In the genomic region with DNA sequence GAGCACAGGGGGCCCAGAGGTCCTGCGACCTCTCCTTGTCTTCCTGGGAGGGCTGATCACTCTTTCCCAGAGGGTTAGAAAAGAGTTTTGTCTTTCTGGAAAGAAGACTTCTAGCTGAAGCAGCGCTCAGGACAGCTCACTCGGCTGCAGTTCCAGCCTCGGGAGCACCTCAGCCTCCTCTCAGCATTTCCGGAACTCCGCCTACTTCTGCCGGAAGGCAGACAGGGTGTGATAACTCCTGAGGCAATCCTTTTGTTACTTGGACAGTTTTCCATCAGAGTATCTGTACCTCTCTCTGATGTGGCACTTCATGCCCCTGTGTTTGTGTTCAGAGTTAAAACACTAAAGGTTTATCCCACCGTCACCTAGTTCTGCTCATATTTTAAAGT, we compare ENCODE assay signal across 14 mouse cellular contexts.
DNase-seq lines count a peak whose midpoint lies in the region; ATAC-seq and TF ChIP-seq lines count a peak whose summit lies in the region.
"Had no signal": no experiment of that assay in that cellular context is flagged by ENCODE, and none has a peak within 500 bp of the region (broad histone marks: within the 10 kb centered on the region; RNA-seq: fewer than 3 reads in every experiment).

No protein-coding gene starts in this region.

- H3K79me2 ChIP-seq in heart, adult 2 months (replicated peaks; ENCODE audit: control insufficient read depth, insufficient read depth, low read length), result no peaks in the 10 kb centered on the region

- H3K4me3 ChIP-seq in heart, embryonic 14.5 days (ENCODE audit: control insufficient read depth in 1 of 2, insufficient read depth in 1 of 2, low read depth in 1 of 2, low read length in 2 of 2), result no peak overlapping the region
- no peak overlapping the region for H3K4me3 ChIP-seq in heart, adult 2 months
- no peak overlapping the region for H3K4me3 ChIP-seq in ES-E14 (ENCODE audit: insufficient read depth in 1 of 2, low read depth in 1 of 2, low read length in 2 of 2, poor library complexity in 1 of 2, severe bottlenecking in 1 of 2)
- no peak overlapping the region for H3K4me3 ChIP-seq in limb, embryonic 10.5 days
- H3K4me3 ChIP-seq: erythroblast, embryonic 14.5 days; heart, embryonic 15.5 days; neural tube, embryonic 15.5 days had no signal

- intact Hi-C loops in heart, adult 2 months (cut with DNase I), result no loop called here

- H3K4me2 ChIP-seq in heart, embryonic 14.5 days (ENCODE audit: low read length), result peak overlapping the region; percentile 7; the same call in 1 of the 2 replicates
- H3K4me2 ChIP-seq: heart, embryonic 15.5 days; neural tube, embryonic 15.5 days had no signal

- WGBS in heart, embryonic 14.5 days, result 43% methylated on average over 8 of the region's 8 CpGs
- WGBS in heart, adult 2 months, result 35% methylated on average over 8 of the region's 8 CpGs
- 48% methylated on average over 8 of the region's 8 CpGs for WGBS in limb, embryonic 10.5 days

- no peak overlapping the region for H3K27ac ChIP-seq in heart, embryonic 14.5 days (replicated peaks in 1 of 2; ENCODE audit: control insufficient read depth in 1 of 2, insufficient read depth in 1 of 2, low read depth in 2 of 2, low read length in 2 of 2)
- H3K27ac ChIP-seq in heart, adult 2 months, result no peak overlapping the region
- H3K27ac ChIP-seq in ES-E14 (ENCODE audit: insufficient read depth, low read depth, low read length, poor library complexity, severe bottlenecking), result no peak overlapping the region
- H3K27ac ChIP-seq in limb, embryonic 10.5 days, result peak overlapping the region; percentile 7; the same call in 1 of the 2 replicates
- H3K27ac ChIP-seq: heart, embryonic 15.5 days; neural tube, embryonic 15.5 days had no signal

- no peak for TF ChIP-seq CTCF in heart, adult 2 months (IDR thresholded peaks at IDR 0.05)

- H3K9ac ChIP-seq in heart, embryonic 14.5 days (ENCODE audit: low read length), result no peak overlapping the region
- H3K9ac ChIP-seq in heart, adult 2 months (ENCODE audit: low read depth, low read length), result no peak overlapping the region
- H3K9ac ChIP-seq in ES-E14 (ENCODE audit: insufficient read depth, low read depth, low read length, poor library complexity, severe bottlenecking), result no peak overlapping the region
- H3K9ac ChIP-seq: heart, embryonic 15.5 days; neural tube, embryonic 15.5 days had no signal

- no peaks in the 10 kb centered on the region for H3K27me3 ChIP-seq in heart, embryonic 14.5 days (ENCODE audit: control insufficient read depth, insufficient read depth, low read length)
- no peaks in the 10 kb centered on the region for H3K27me3 ChIP-seq in heart, adult 2 months (ENCODE audit: control insufficient read depth, insufficient read depth, low read length)
- no peaks in the 10 kb centered on the region for H3K27me3 ChIP-seq in limb, embryonic 10.5 days (ENCODE audit: low read depth, poor library complexity, severe bottlenecking)
- H3K27me3 ChIP-seq: CH12.LX; heart, embryonic 15.5 days had no signal

- H3K36me3 ChIP-seq in heart, embryonic 14.5 days (ENCODE audit: control insufficient read depth, insufficient read depth, low read length), result no peaks in the 10 kb centered on the region
- no peaks in the 10 kb centered on the region for H3K36me3 ChIP-seq in heart, adult 2 months (ENCODE audit: control insufficient read depth, insufficient read depth, low read length)
- H3K36me3 ChIP-seq in ES-E14 (ENCODE audit: control insufficient read depth, insufficient read depth, low read length, poor library complexity, severe bottlenecking), result no peaks in the 10 kb centered on the region
- H3K36me3 ChIP-seq in limb, embryonic 10.5 days, result no peaks in the 10 kb centered on the region
- H3K36me3 ChIP-seq: heart, embryonic 15.5 days; neural tube, embryonic 15.5 days had no signal

- no peak for TF ChIP-seq EP300 in heart, adult 2 months (IDR thresholded peaks at IDR 0.05; ENCODE audit: insufficient read depth, low read depth, low read length)

- no peak for TF ChIP-seq POLR2A in heart, adult 2 months (IDR thresholded peaks at IDR 0.05; ENCODE audit: insufficient read depth, low read depth, low read length)

- no peak for ATAC-seq in heart, embryonic 14.5 days (ENCODE audit: insufficient number of reproducible peaks, insufficient read depth, low FRiP score, low read depth)

- no peak for DNase-seq in heart, adult 2 months
- DNase-seq in 416B (ENCODE audit: low read depth) (peak; percentile 73), ES-E14 (ENCODE audit: low read depth, low spot score) (peak; percentile 35)
- no peak for DNase-seq in limb, embryonic 10.5 days (ENCODE audit: low spot score)
- DNase-seq in left cerebral cortex, adult 18-20 months (ENCODE audit: low spot score in 2 of 2), result no peak
- no peak for DNase-seq in urinary bladder, adult 2 months (ENCODE audit: low spot score)
- DNase-seq in cerebellum, postnatal 25 days, result no peak
- DNase-seq: kidney, adult 2 months; midbrain, embryonic 14.5 days had no signal

- H3K9me3 ChIP-seq in heart, embryonic 14.5 days (ENCODE audit: control insufficient read depth, low read length), result no peaks in the 10 kb centered on the region
- H3K9me3 ChIP-seq in ES-E14 (ENCODE audit: control insufficient read depth, insufficient read depth, low read depth, low read length), result no peaks in the 10 kb centered on the region
- H3K9me3 ChIP-seq in limb, embryonic 10.5 days (replicated peaks), result no peaks in the 10 kb centered on the region
- H3K9me3 ChIP-seq: heart, embryonic 15.5 days; neural tube, embryonic 15.5 days had no signal

- in situ Hi-C loops in ES-E14 (cut with MboI; ENCODE audit: low sequenced_read_pairs in 2 of 2, unreplicated experiment in 2 of 2), result no loop called here

- peaks cover 7 to 9% of the 10 kb centered on the region in 2 experiments; a peak in 3 of 4 replicates for H3K4me1 ChIP-seq in heart, embryonic 14.5 days (ENCODE audit: control insufficient read depth in 2 of 2, insufficient read depth in 2 of 2, low read length in 2 of 2)
- H3K4me1 ChIP-seq in heart, adult 2 months (ENCODE audit: control insufficient read depth, insufficient read depth, low read length), result no peaks in the 10 kb centered on the region
- peaks cover 2% of the 10 kb centered on the region in 2 experiments; a peak in 1 of 4 replicates for H3K4me1 ChIP-seq in ES-E14 (ENCODE audit: control insufficient read depth in 2 of 2, insufficient read depth in 2 of 2, low read length in 2 of 2, poor library complexity in 1 of 2)
- peaks cover 45% of the 10 kb centered on the region for H3K4me1 ChIP-seq in limb, embryonic 10.5 days

TF ChIP-seq in ES-E14, 5 proteins besides CTCF, POLR2A, EP300 and RAD21:
- TF ChIP-seq CHD2 (IDR thresholded peaks at IDR 0.05; ENCODE audit: low read depth, low read length) (no peak), ZNF384 (IDR thresholded peaks at IDR 0.05; ENCODE audit: low read depth, low read length) (no peak), ZC3H11A (IDR thresholded peaks at IDR 0.05; ENCODE audit: borderline replicate concordance, low read depth, low read length) (no peak), HCFC1 (IDR thresholded peaks at IDR 0.05; ENCODE audit: borderline replicate concordance, insufficient read depth, low read length) (no peak), MAFK (IDR thresholded peaks at IDR 0.05; ENCODE audit: insufficient read depth, low read depth, low read length) (no peak)

Comparison
In these comparisons a context has a peak if more than half of its experiments do, and no peak if none do; other contexts are left out.
1. DNase-seq: peak in 416B (single experiment) and ES-E14 (single experiment); none in heart, adult 2 months (0 of 2), limb, embryonic 10.5 days (single experiment), left cerebral cortex, adult 18-20 months (0 of 2), urinary bladder, adult 2 months (single experiment) and cerebellum, postnatal 25 days (0 of 2).